Mouse (Mus musculus) kidney, adult 2 months (tissue): Measurements from ENCODE around the gene Jag2. TPM values are rescaled to one million over a fixed set of nuclear protein-coding genes. Genes with fewer than 3 reads are reported as not detected.

Experiments
- DNase-seq: peaks from one replicate; pipeline ENCODE4 v3.0.0; 2021
- H3K27ac ChIP-seq: fragments of 200-500 bp; 2 replicates; pipeline ENCODE4 v1.5.1; 2012; ENCODE audit warnings: low read depth, low read length, control low read depth, inconsistent platforms; ENCODE audit not compliant: insufficient read depth
- H3K27me3 ChIP-seq: fragments of 200-500 bp; replicated peaks from 2 replicates; pipeline ENCODE4 v1.6.1; 2012; ENCODE audit warnings: mild to moderate bottlenecking, moderate library complexity, low read length, inconsistent platforms; ENCODE audit not compliant: control insufficient read depth, insufficient read depth
- H3K36me3 ChIP-seq: fragments of 200-500 bp; 2 replicates; pipeline ENCODE4 v1.6.1; 2012; ENCODE audit warnings: mild to moderate bottlenecking, moderate library complexity, low read length, inconsistent platforms; ENCODE audit not compliant: control insufficient read depth, insufficient read depth
- H3K4me1 ChIP-seq: fragments of 200-500 bp; 2 replicates; pipeline ENCODE4 v1.6.1; 2011; ENCODE audit warnings: low read length; ENCODE audit not compliant: control insufficient read depth, insufficient read depth
- H3K4me3 ChIP-seq: fragments of 200-500 bp; 2 replicates; pipeline ENCODE4 v1.5.1; 2011; ENCODE audit warnings: mild to moderate bottlenecking, low read depth, low read length, control low read depth; ENCODE audit not compliant: insufficient read depth
- CTCF ChIP-seq: fragments of 200-500 bp; conservative IDR thresholded peaks from 2 replicates; pipeline ENCODE4 v1.5.1; 2011; ENCODE audit warnings: low read depth, mild to moderate bottlenecking, control low read depth, low read length, moderate library complexity, mixed read lengths; ENCODE audit not compliant: insufficient read depth, insufficient read length
- POLR2A ChIP-seq: fragments of 200-500 bp; IDR thresholded peaks from one replicate; pipeline ENCODE4 v1.6.1; 2011; ENCODE audit warnings: low read depth, low read length, control low read depth
- WGBS: fragments of 180-500 bp; shearing (Covaris S2); methylation state at CpG from one replicate; pipeline ENCODE4 v1.1.7; 2018; 5-methylcytosine and 5-hydroxymethylcytosine counted together
- polyA plus RNA-seq: library from polyadenylated mRNA; depleted of rRNA; stranded (reverse); fragments of >200 nt; gene quantifications from 2 replicates; pipeline ENCODE4 v1.2.3, GENCODE M21; 2012

Jag2 gene
- polyA plus RNA-seq, 1 experiment: 10.1 TPM

DNA sequence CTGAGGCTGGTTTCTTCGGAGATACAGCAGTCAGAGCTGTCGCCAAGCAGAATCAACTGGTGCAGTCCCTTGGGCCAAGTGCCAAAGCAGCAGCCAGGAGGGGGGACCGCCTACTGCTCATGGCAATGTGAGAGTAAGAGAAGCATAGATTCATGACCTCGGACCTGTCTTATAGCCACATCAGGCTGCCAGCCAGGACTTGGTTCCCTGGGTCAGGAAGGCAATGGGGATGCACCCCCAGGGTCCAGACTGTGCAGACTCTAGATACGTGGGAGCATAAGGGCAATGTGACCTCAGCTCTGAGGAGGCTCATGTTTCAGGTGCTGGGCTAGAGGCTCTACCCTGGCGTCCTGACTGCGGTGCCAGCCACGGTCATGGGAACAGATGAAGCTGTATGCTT lies 25.6 kb downstream of the Jag2 start:
- WGBS: 46% methylated on average over 8 of the region's 8 CpGs
- H3K4me3 ChIP-seq: no peak overlapping the region
- no peaks in the 10 kb centered on the region for H3K27me3 ChIP-seq
- TF ChIP-seq CTCF (no peak), POLR2A (no peak)
- H3K4me1 ChIP-seq: no peaks in the 10 kb centered on the region
- no peaks in the 10 kb centered on the region for H3K36me3 ChIP-seq
- no peak for DNase-seq
- no peak overlapping the region for H3K27ac ChIP-seq

DNA sequence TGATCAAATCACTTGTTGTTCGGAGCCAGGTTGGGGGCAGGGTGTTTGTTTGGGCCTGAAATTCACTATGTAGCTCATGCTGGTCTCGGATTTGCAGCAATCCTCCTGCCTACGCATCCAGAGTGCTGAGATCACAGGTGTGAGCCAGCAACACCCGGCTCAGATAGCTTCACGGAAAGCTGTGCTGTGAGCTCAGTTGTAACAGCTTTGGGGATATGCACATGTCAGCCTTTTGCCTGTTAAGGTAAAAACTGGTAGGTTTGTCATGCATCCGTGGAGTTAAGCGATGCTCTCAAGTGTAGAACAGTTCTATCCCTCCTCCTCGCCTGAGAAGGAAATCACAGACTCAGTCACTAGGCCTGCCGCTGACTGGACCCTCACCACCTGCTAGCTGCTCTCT lies 28.9 kb downstream of the Jag2 start:
- Histone ChIP-seq H3K4me1 (peaks cover 1% of the 10 kb centered on the region; the same call in 1 of the 2 replicates), H3K27me3 (no peaks in the 10 kb centered on the region), H3K27ac (no peak overlapping the region), H3K36me3 (no peaks in the 10 kb centered on the region), H3K4me3 (no peak overlapping the region)
- 87% methylated on average over 9 of the region's 9 CpGs for WGBS
- TF ChIP-seq CTCF (no peak), POLR2A (no peak)
- no peak for DNase-seq

DNA sequence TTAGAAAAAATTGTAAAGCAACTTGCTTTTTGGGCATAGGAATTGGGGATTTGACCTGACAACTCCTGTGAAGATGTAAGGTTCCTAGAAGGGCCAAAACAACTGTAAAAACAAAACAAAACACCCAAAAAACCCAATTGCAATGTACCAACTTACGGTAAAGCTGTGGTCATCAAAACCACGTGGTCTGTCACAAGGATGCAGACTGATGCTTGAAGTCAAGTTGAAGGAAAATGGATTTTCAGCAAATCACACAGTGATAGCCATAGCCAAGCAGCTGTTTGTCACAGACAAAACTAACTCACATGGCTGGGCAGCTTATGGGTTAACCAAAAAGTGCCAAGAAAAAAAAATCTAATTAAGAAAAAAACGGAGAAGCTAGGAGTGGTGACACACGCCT lies 30.6 kb downstream of the Jag2 start:
- WGBS: 59% methylated on average over 4 of the region's 4 CpGs
- no peak for DNase-seq
- no peak for TF ChIP-seq POLR2A
- TF ChIP-seq CTCF: no peak
- Histone ChIP-seq H3K4me3 (no peak overlapping the region), H3K27me3 (no peaks in the 10 kb centered on the region), H3K36me3 (no peaks in the 10 kb centered on the region), H3K27ac (no peak overlapping the region), H3K4me1 (peaks cover 5% of the 10 kb centered on the region)

DNA sequence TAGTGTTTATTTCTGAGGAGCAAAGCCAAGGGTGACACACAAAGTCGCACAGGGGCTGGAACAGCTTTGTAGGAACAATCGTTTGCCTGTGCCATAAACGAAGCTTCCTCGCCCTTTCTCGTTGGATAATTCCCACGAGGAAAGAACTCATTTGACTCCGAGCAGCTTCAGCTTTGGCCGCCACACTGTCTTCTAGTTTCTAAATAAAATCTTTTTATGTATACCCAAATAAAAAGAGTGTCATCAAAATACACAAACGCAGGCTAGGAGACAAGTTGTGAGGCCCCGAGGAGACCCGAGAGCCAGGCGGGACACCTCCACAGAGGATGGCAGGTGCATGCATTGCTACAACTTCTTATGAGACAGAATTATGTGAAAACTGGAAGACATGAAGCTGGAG lies 31.2 kb downstream of the Jag2 start:
- DNase-seq: no peak
- no peak overlapping the region for H3K4me3 ChIP-seq
- no peaks in the 10 kb centered on the region for H3K27me3 ChIP-seq
- TF ChIP-seq POLR2A (no peak), CTCF (no peak)
- peaks cover 5% of the 10 kb centered on the region for H3K4me1 ChIP-seq
- 54% methylated on average over 12 of the region's 12 CpGs for WGBS
- peak overlapping the region; percentile 85; the same call in 1 of the 2 replicates for H3K27ac ChIP-seq
- H3K36me3 ChIP-seq: no peaks in the 10 kb centered on the region

DNA sequence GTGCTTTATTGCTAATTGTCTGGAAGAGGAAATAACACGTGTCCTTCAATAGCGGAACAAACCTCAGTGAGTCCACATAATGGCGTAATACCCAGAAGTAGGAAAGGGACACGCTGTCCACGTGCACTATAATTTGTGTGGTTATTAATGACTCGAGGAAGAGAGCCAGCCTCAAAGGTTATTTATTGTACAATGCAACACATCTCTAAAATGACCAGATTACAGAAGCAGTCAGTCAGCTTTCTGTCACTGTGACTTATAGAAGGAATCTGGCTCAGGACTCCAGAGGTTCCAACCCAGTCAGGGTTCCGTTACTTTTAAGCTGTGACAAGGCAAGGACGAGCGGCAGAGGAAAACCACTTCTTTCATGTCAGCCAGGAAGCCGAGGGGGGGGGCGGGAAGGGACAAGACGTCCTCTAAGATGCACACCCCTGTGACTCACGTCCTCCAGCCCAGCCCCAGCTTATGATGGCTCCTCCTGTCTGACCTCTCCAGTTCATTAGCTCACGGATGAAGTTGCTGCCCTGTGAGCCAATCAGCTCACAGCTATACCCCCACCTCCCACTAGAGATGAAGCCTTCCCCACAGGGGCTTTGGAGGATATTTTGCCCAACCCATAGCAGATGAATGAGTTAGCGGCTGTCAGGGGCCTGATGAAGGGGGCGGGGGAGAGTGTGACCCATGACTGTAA lies 31.9 kb downstream of the Jag2 start:
- peak; percentile 73 for DNase-seq
- Histone ChIP-seq H3K27me3 (no peaks in the 10 kb centered on the region), H3K27ac (peak overlapping the region; percentile 85), H3K4me3 (no peak overlapping the region), H3K36me3 (no peaks in the 10 kb centered on the region), H3K4me1 (peaks cover 5% of the 10 kb centered on the region)
- WGBS: 12% methylated on average over 16 of the region's 16 CpGs
- TF ChIP-seq POLR2A: no peak

DNA sequence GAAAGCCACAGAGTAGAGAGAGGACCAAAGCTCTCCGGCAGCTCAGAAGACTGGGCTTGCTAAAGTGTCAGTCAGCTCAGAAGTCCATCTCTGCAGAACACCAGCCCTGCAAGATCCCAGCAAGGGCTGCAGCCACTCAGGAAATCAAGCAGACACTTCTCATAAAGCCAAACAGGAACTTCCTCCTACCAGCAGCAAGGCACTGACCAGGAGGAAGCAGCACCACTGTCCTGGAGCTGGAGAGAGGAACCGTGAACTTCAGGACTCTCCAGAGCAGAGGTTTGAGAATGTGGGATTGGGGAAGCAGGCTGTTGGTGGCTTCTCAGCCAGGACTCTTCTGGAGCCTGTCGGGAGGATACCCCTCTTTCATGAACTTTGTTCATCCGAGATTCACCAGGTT lies 34.6 kb downstream of the Jag2 start:
- TF ChIP-seq POLR2A: no peak
- TF ChIP-seq CTCF: no peak
- H3K4me1 ChIP-seq: peaks cover 5% of the 10 kb centered on the region
- peak; percentile 56 for DNase-seq
- H3K27ac ChIP-seq: 0 out of 2 replicates have a peak overlapping the region, but pooled peaks have one; percentile 11
- 53% methylated on average over 4 of the region's 4 CpGs for WGBS
- H3K27me3 ChIP-seq: no peaks in the 10 kb centered on the region
- H3K4me3 ChIP-seq: no peak overlapping the region
- H3K36me3 ChIP-seq: no peaks in the 10 kb centered on the region

DNA sequence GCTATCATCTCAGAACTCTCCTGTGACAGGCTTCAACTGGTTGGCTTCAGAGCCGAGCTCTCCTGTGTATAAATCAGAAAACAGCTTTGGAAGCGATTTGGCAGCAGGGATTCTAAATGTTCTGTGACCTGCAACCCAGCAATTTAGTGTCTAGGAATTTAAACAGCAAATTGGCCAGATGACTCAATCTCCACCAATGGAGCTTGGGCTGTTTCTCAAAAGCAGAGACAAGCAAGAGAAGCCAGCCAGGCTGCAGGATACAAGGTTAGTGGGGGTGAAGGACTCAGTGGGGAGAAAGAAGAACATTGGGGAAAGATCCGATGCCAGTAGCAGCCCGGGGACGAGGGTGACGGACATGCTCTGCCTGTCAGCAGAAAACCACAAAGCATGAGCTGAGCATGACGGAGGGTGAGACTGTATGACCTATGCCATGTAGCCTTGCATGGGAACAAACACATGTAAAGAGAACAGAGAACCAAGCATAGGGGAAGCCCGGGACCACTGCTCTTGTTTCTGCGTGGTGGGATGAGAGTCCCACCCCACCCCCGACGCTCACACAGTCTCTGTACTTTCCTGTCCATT lies 35.2 kb downstream of the Jag2 start:
- DNase-seq: no peak
- Histone ChIP-seq H3K27me3 (no peaks in the 10 kb centered on the region), H3K36me3 (no peaks in the 10 kb centered on the region), H3K4me3 (no peak overlapping the region), H3K27ac (no peak overlapping the region), H3K4me1 (peaks cover 5% of the 10 kb centered on the region)
- TF ChIP-seq POLR2A: no peak
- no peak for TF ChIP-seq CTCF
- 59% methylated on average over 11 of the region's 11 CpGs for WGBS
